Mouse (Mus musculus) embryonic facial prominence, embryonic 10.5 days (tissue): ENCODE measurements around the gene Ciao1. TPM values are rescaled to one million over a fixed set of nuclear protein-coding genes. Genes with fewer than 3 reads are reported as not detected.
"Not testable (repeated sequence)": the region's sequence is repeated elsewhere in the genome, so short reads cannot be mapped to it uniquely, and the experiment has no call there.

Experiments
- DNase-seq: peaks from one replicate; pipeline ENCODE4 v3.0.0-alpha.2; 2017; ENCODE audit warnings: low spot score
- H3K27ac ChIP-seq: fragments of 300-500 bp; sonication (generic); replicated peaks from 2 replicates; pipeline ENCODE4 v1.5.1; 2016; ENCODE audit warnings: mild to moderate bottlenecking
- H3K27me3 ChIP-seq: fragments of 300-500 bp; sonication (generic); replicated peaks from 2 replicates; pipeline ENCODE4 v1.6.1; 2016; ENCODE audit warnings: low read depth, mild to moderate bottlenecking; ENCODE audit not compliant: poor library complexity, severe bottlenecking
- H3K36me3 ChIP-seq: fragments of 300-500 bp; sonication (generic); replicated peaks from 2 replicates; pipeline ENCODE4 v1.6.1; 2016; ENCODE audit warnings: mild to moderate bottlenecking, moderate library complexity
- H3K4me1 ChIP-seq: fragments of 300-500 bp; sonication (generic); 2 replicates; pipeline ENCODE4 v1.6.1; 2016
- H3K4me3 ChIP-seq: fragments of 300-500 bp; sonication (generic); 2 replicates; pipeline ENCODE4 v1.5.1; 2016; ENCODE audit warnings: mild to moderate bottlenecking, moderate library complexity
- H3K9me3 ChIP-seq: fragments of 300-500 bp; sonication (generic); 2 replicates; pipeline ENCODE4 v1.6.1; 2016; ENCODE audit warnings: mild to moderate bottlenecking
- WGBS: fragments of 180-500 bp; shearing (Covaris S2); methylation state at CpG from one replicate; pipeline ENCODE4 v1.1.7; 2016; 5-methylcytosine and 5-hydroxymethylcytosine counted together
- polyA plus RNA-seq: library from polyadenylated mRNA; unstranded; fragments of >200 nt; fragmentation: Nextera tagmentation; extraction: Ambion mirVana; gene quantifications from 2 replicates; pipeline ENCODE4 v1.2.1, GENCODE M21; 2016

Gene Ciao1
- polyA plus RNA-seq = 54.9 and 55.5 TPM in 2 replicates

- H3K36me3 ChIP-seq = peaks cover 56% of the 10 kb centered on the region
- peak within 1 kb of the TSS; percentile 99 for H3K4me3 ChIP-seq
- H3K27ac ChIP-seq = peak within 1 kb of the TSS; percentile 85
- H3K4me1 ChIP-seq = peaks cover 30% of the 10 kb centered on the region
- WGBS = under 1% methylated on average over 53 of the region's 53 CpGs
- no peaks in the 10 kb centered on the region for H3K27me3 ChIP-seq
- no peaks in the 10 kb centered on the region for H3K9me3 ChIP-seq
- DNase-seq = peak; percentile 99
These were observed at the start of gene Ciao1, which contains the start of gene Tmem127 for GRCm38 (mm10) chr2:127247592-127248333. Gene Ciao1 (minus strand): TSS chr2:127247816. Gene Tmem127 (plus strand): TSS chr2:127247908.

- WGBS = 92% methylated on average over 7 of the region's 7 CpGs
- no peak overlapping the region for H3K27ac ChIP-seq
- H3K4me3 ChIP-seq = no peak overlapping the region
- H3K27me3 ChIP-seq = no peaks in the 10 kb centered on the region
- no peak for DNase-seq
- H3K9me3 ChIP-seq = no peaks in the 10 kb centered on the region
- peaks cover 4% of the 10 kb centered on the region; the same call in 1 of the 2 replicates for H3K4me1 ChIP-seq
- H3K36me3 ChIP-seq = peaks cover 94% of the 10 kb centered on the region
These were observed 49.6 kb upstream of the Ciao1 start for GRCm38 (mm10) chr2:127297001-127297805.

GRCm38 (mm10) chr2:127292250-127292649 is 44.6 kb upstream of the Ciao1 start:
- WGBS = 84% methylated on average over 4 of the region's 4 CpGs
- no peaks in the 10 kb centered on the region for H3K9me3 ChIP-seq
- peaks cover 94% of the 10 kb centered on the region for H3K36me3 ChIP-seq
- H3K27ac ChIP-seq = no peak overlapping the region
- no peaks in the 10 kb centered on the region for H3K4me1 ChIP-seq
- H3K4me3 ChIP-seq = no peak overlapping the region
- no peak for DNase-seq
- no peaks in the 10 kb centered on the region for H3K27me3 ChIP-seq

GRCm38 (mm10) chr2:127278162-127278561 is 30.5 kb upstream of the Ciao1 start:
- no peaks in the 10 kb centered on the region for H3K9me3 ChIP-seq
- H3K4me3 ChIP-seq = no peak overlapping the region
- peaks cover 6% of the 10 kb centered on the region; the same call in 1 of the 2 replicates for H3K4me1 ChIP-seq
- no peaks in the 10 kb centered on the region for H3K27me3 ChIP-seq
- no peak for DNase-seq
- no peak overlapping the region for H3K27ac ChIP-seq
- H3K36me3 ChIP-seq = peaks cover 5% of the 10 kb centered on the region; the same call in 1 of the 2 replicates

GRCm38 (mm10) chr2:127275551-127276320 is 28.1 kb upstream of the Ciao1 start:
- no peak overlapping the region for H3K27ac ChIP-seq
- H3K36me3 ChIP-seq = peaks cover 14% of the 10 kb centered on the region
- no peaks in the 10 kb centered on the region for H3K9me3 ChIP-seq
- peaks cover 15% of the 10 kb centered on the region for H3K4me1 ChIP-seq
- 88% methylated on average over 5 of the region's 5 CpGs for WGBS
- no peak overlapping the region for H3K4me3 ChIP-seq
- no peaks in the 10 kb centered on the region for H3K27me3 ChIP-seq
- DNase-seq = no peak

- peaks cover 16% of the 10 kb centered on the region for H3K4me1 ChIP-seq
- H3K9me3 ChIP-seq = no peaks in the 10 kb centered on the region
- WGBS = 89% methylated on average over 2 of the region's 2 CpGs
- H3K36me3 ChIP-seq = peaks cover 14% of the 10 kb centered on the region
- H3K27me3 ChIP-seq = no peaks in the 10 kb centered on the region
- no peak overlapping the region for H3K4me3 ChIP-seq
- no peak for DNase-seq
- no peak overlapping the region for H3K27ac ChIP-seq
These were observed 27.0 kb upstream of the Ciao1 start for GRCm38 (mm10) chr2:127274590-127274989.

GRCm38 (mm10) chr2:127272806-127273205 is 25.2 kb upstream of the Ciao1 start:
- Histone ChIP-seq H3K4me1 (peaks cover 18% of the 10 kb centered on the region), H3K27me3 (no peaks in the 10 kb centered on the region), H3K9me3 (no peaks in the 10 kb centered on the region), H3K27ac (no peak overlapping the region), H3K4me3 (no peak overlapping the region), H3K36me3 (peaks cover 14% of the 10 kb centered on the region)
- 95% methylated on average over 3 of the region's 3 CpGs for WGBS
- DNase-seq = no peak

GRCm38 (mm10) chr2:127272049-127272448 is 24.4 kb upstream of the Ciao1 start:
- H3K4me3 ChIP-seq, H3K27ac ChIP-seq: not testable (repeated sequence)
- WGBS = 92% methylated on average over 4 of the region's 4 CpGs

GRCm38 (mm10) chr2:127271042-127271515 is 23.5 kb upstream of the Ciao1 start:
- whole genome bisulfite sequencing = 20% methylated on average over 8 of the region's 8 CpGs
- DNase-seq = peak; percentile 22

More at GRCm38 (mm10) chr2:127272049-127272448, 24.4 kb upstream of the Ciao1 start:
- Histone ChIP-seq H3K36me3 (peaks cover 14% of the 10 kb centered on the region), H3K4me1 (peaks cover 18% of the 10 kb centered on the region)
- DNase-seq, H3K9me3 ChIP-seq, H3K27me3 ChIP-seq: not testable (repeated sequence)

GRCm38 (mm10) chr2:127270300-127271041 is 22.9 kb upstream of the Ciao1 start:
- WGBS = under 1% methylated on average over 75 of the region's 75 CpGs
- Histone ChIP-seq H3K9me3 (no peaks in the 10 kb centered on the region), H3K27me3 (no peaks in the 10 kb centered on the region), H3K4me3 (peak overlapping the region; percentile 94), H3K4me1 (peaks cover 18% of the 10 kb centered on the region), H3K36me3 (peaks cover 14% of the 10 kb centered on the region), H3K27ac (peak overlapping the region; percentile 95)
- DNase-seq = peak; percentile 91

More at GRCm38 (mm10) chr2:127271042-127271515, 23.5 kb upstream of the Ciao1 start:
- H3K27ac ChIP-seq = peak overlapping the region; percentile 95
- peak overlapping the region; percentile 94 for H3K4me3 ChIP-seq
- no peaks in the 10 kb centered on the region for H3K9me3 ChIP-seq
- no peaks in the 10 kb centered on the region for H3K27me3 ChIP-seq
- H3K36me3 ChIP-seq = peaks cover 14% of the 10 kb centered on the region
- peaks cover 18% of the 10 kb centered on the region for H3K4me1 ChIP-seq

- no peaks in the 10 kb centered on the region for H3K9me3 ChIP-seq
- H3K4me3 ChIP-seq = peak within 1 kb of the TSS; percentile 94
- H3K27ac ChIP-seq = peak within 1 kb of the TSS; percentile 95
- peaks cover 14% of the 10 kb centered on the region for H3K36me3 ChIP-seq
- no peaks in the 10 kb centered on the region for H3K27me3 ChIP-seq
- peak; percentile 96 for DNase-seq
- WGBS = under 1% methylated on average over 49 of the region's 49 CpGs
- peaks cover 12% of the 10 kb centered on the region for H3K4me1 ChIP-seq
These were observed 22.1 kb upstream of the Ciao1 start, which contains the start of gene Stard7 for GRCm38 (mm10) chr2:127269491-127270299. Gene Stard7 (plus strand): TSS chr2:127270218.
